Mouse (Mus musculus) liver, embryonic 14.5 days (tissue): Measurements from ENCODE around the gene Sik3. TPM values are rescaled to one million over a fixed set of nuclear protein-coding genes. Genes with fewer than 3 reads are reported as not detected.

Experiments used
- ATAC-seq: fragments of 200-750 bp; cut with Nextera tagmentation; 2 replicates; pipeline ENCODE4 v1.8.0; 2017; ENCODE audit warnings: moderate number of reproducible peaks, mild to moderate bottlenecking, moderate library complexity; ENCODE audit not compliant: insufficient read depth
- DNase-seq, 3 experiments: peaks; one replicate each; pipeline ENCODE4 v3.0.0-alpha.2; 2012 to 2013; ENCODE audit warnings: low read depth in 3 of 3, low spot score in 3 of 3
- H3K27ac ChIP-seq: fragments of 300-500 bp; sonication (generic); 2 replicates; pipeline ENCODE4 v1.5.1; 2014; ENCODE audit warnings: moderate library complexity, mild to moderate bottlenecking, control low read depth, inconsistent platforms
- H3K27me3 ChIP-seq: fragments of 300-500 bp; sonication (generic); 2 replicates; pipeline ENCODE4 v1.6.1; 2014; ENCODE audit warnings: mild to moderate bottlenecking, low read length, moderate library complexity; ENCODE audit not compliant: control insufficient read depth, insufficient read depth
- H3K36me3 ChIP-seq: fragments of 300-500 bp; sonication (generic); replicated peaks from 2 replicates; pipeline ENCODE4 v1.6.1; 2014; ENCODE audit warnings: low read depth; ENCODE audit not compliant: control insufficient read depth, insufficient read depth
- H3K4me1 ChIP-seq, 2 experiments: fragments of 200-500 bp in 1 of 2; fragments of 300-500 bp in 1 of 2; sonication (generic) in 1 of 2; replicated peaks; 2 replicates each; pipeline ENCODE4 v1.6.1; 2012 to 2014; ENCODE audit warnings: antibody characterized with exemption in 1 of 2, inconsistent platforms in 1 of 2, low read length in 1 of 2; ENCODE audit not compliant: control insufficient read depth in 2 of 2, insufficient read depth in 2 of 2
- H3K4me2 ChIP-seq: fragments of 300-500 bp; sonication (generic); 2 replicates; pipeline ENCODE4 v1.6.1; 2014; ENCODE audit warnings: low read depth, mild to moderate bottlenecking, control low read depth, moderate library complexity
- H3K4me3 ChIP-seq, 2 experiments: fragments of 200-500 bp in 1 of 2; fragments of 300-500 bp in 1 of 2; sonication (generic) in 1 of 2; 2 replicates each; pipeline ENCODE4 v1.5.1; 2012 to 2014; ENCODE audit warnings: low read depth in 2 of 2, low read length in 2 of 2, mild to moderate bottlenecking in 2 of 2, control low read depth in 1 of 2, inconsistent platforms in 1 of 2, moderate library complexity in 1 of 2; ENCODE audit not compliant: insufficient read depth in 1 of 2
- H3K9ac ChIP-seq: fragments of 300-500 bp; sonication (generic); replicated peaks from 2 replicates; pipeline ENCODE4 v1.6.1; 2014; ENCODE audit warnings: mild to moderate bottlenecking, control low read depth, moderate library complexity
- H3K9me3 ChIP-seq: fragments of 300-500 bp; sonication (generic); 2 replicates; pipeline ENCODE4 v1.6.1; 2016; ENCODE audit warnings: low read length, mixed read lengths; ENCODE audit not compliant: control insufficient read depth
- CTCF ChIP-seq: IDR thresholded peaks from 2 replicates; pipeline ENCODE4 v1.5.1; 2016; ENCODE audit warnings: antibody characterized with exemption, low read depth, control low read depth
- EP300 ChIP-seq: IDR thresholded peaks from 2 replicates; pipeline ENCODE4 v1.6.1; 2016; ENCODE audit warnings: antibody characterized with exemption, low read depth
- WGBS: fragments of 180-500 bp; shearing (Covaris S2); extraction: QIAGEN DNeasy Blood & Tissue Kit; methylation state at CpG from one replicate; pipeline ENCODE4 v1.1.7; 2014; ENCODE audit not compliant: insufficient replicate concordance; 5-methylcytosine and 5-hydroxymethylcytosine counted together
- polyA plus RNA-seq, 2 experiments: library from polyadenylated mRNA; depleted of rRNA in 1 of 2; stranded (reverse) in 1 of 2; unstranded in 1 of 2; fragments of >200 nt; fragmentation: Nextera tagmentation in 1 of 2; extraction: Ambion mirVana in 1 of 2; gene quantifications; 2 replicates each; pipeline versions ENCODE4 v1.2.1 to v1.2.3; 2012 to 2014

Sik3 gene
- polyA plus RNA-seq, 2 experiments = 2.1 to 3.0 TPM

- no peak overlapping the region for H3K4me3 ChIP-seq
- TF ChIP-seq CTCF = no peak
- TF ChIP-seq EP300 = no peak
- H3K27me3 ChIP-seq = no peaks in the 10 kb centered on the region
- WGBS = 46% methylated on average over 9 of the region's 9 CpGs
- no peaks in the 10 kb centered on the region for H3K9me3 ChIP-seq
- H3K4me1 ChIP-seq = peaks cover 26 to 37% of the 10 kb centered on the region in 2 experiments
- no peak for ATAC-seq
- H3K4me2 ChIP-seq = no peak overlapping the region
- H3K36me3 ChIP-seq = no peaks in the 10 kb centered on the region
- H3K9ac ChIP-seq = no peak overlapping the region
- H3K27ac ChIP-seq = no peak overlapping the region
- no peak for DNase-seq
Observed at GRCm38 (mm10) chr9:46218176-46218575, 205.6 kb downstream of the Sik3 start.

GRCm38 (mm10) chr9:46223090-46223489 is 210.5 kb downstream of the Sik3 start:
- H3K4me1 ChIP-seq = peaks cover 0 to 15% of the 10 kb centered on the region in 2 experiments; a peak in 2 of 4 replicates
- no peak overlapping the region for H3K4me2 ChIP-seq
- H3K4me3 ChIP-seq = no peak overlapping the region
- DNase-seq (no peak), ATAC-seq (no peak)
- H3K9ac ChIP-seq = no peak overlapping the region
- no peak overlapping the region for H3K27ac ChIP-seq
- WGBS = 67% methylated on average over 6 of the region's 6 CpGs
- H3K36me3 ChIP-seq = no peaks in the 10 kb centered on the region
- no peaks in the 10 kb centered on the region for H3K27me3 ChIP-seq
- no peak for TF ChIP-seq EP300
- no peaks in the 10 kb centered on the region for H3K9me3 ChIP-seq

- H3K36me3 ChIP-seq = no peaks in the 10 kb centered on the region
- no peak for DNase-seq
- no peak overlapping the region for H3K4me2 ChIP-seq
- H3K9me3 ChIP-seq = no peaks in the 10 kb centered on the region
- H3K4me3 ChIP-seq = no peak overlapping the region
- no peaks in the 10 kb centered on the region for H3K27me3 ChIP-seq
- H3K27ac ChIP-seq = no peak overlapping the region
- WGBS = 73% methylated on average over 3 of the region's 3 CpGs
- no peak overlapping the region for H3K9ac ChIP-seq
- TF ChIP-seq EP300 (no peak), CTCF (no peak)
- peaks cover 0 to 15% of the 10 kb centered on the region in 2 experiments; a peak in 2 of 4 replicates for H3K4me1 ChIP-seq
- ATAC-seq = no peak
Observed at GRCm38 (mm10) chr9:46224101-46224500, 211.5 kb downstream of the Sik3 start.

GRCm38 (mm10) chr9:46224945-46225660 is 212.5 kb downstream of the Sik3 start:
- Histone ChIP-seq H3K9ac (no peak overlapping the region), H3K27me3 (no peaks in the 10 kb centered on the region), H3K9me3 (no peaks in the 10 kb centered on the region), H3K27ac (no peak overlapping the region), H3K4me2 (no peak overlapping the region), H3K4me1 (peaks cover 0 to 15% of the 10 kb centered on the region in 2 experiments; a peak in 2 of 4 replicates), H3K4me3 (no peak overlapping the region), H3K36me3 (no peaks in the 10 kb centered on the region)
- 47% methylated on average over 5 of the region's 5 CpGs for WGBS
- no peak for TF ChIP-seq CTCF
- no peak for TF ChIP-seq EP300
- no peak for DNase-seq
- no peak for ATAC-seq

- Histone ChIP-seq H3K27ac (no peak overlapping the region), H3K9ac (no peak overlapping the region), H3K9me3 (no peaks in the 10 kb centered on the region), H3K27me3 (no peaks in the 10 kb centered on the region), H3K36me3 (no peaks in the 10 kb centered on the region), H3K4me3 (no peak overlapping the region), H3K4me2 (no peak overlapping the region), H3K4me1 (peaks cover 0 to 15% of the 10 kb centered on the region in 2 experiments; a peak in 2 of 4 replicates)
- TF ChIP-seq CTCF = no peak
- TF ChIP-seq EP300 = no peak
- ATAC-seq = no peak
- WGBS = 36% methylated on average over 3 of the region's 3 CpGs
- no peak for DNase-seq
Observed at GRCm38 (mm10) chr9:46227064-46227614, 214.5 kb downstream of the Sik3 start.
